Mouse (Mus musculus) layer of hippocampus, postnatal 36 days (tissue): ENCODE data around the gene Ifi47. TPM values are rescaled to one million over a fixed set of nuclear protein-coding genes. Genes with fewer than 3 reads are reported as not detected.

Source experiments
- DNase-seq, 2 experiments: peaks; one replicate each; pipeline ENCODE4 v3.0.0; 2022
- total RNA-seq, 2 experiments: library from RNA; stranded (reverse); gene quantifications; 2 replicates each; pipeline ENCODE4 v1.2.3; 2021

Gene Ifi47
- total RNA-seq, 2 experiments from 2014 or later = 0.97 to 1.4 TPM

GRCm38 (mm10) chr11:49089735-49090507 is 13.5 kb downstream of the Ifi47 start:
- no peak for DNase-seq

GRCm38 (mm10) chr11:49090551-49090950 is 14.2 kb downstream of the Ifi47 start:
- DNase-seq = no peak

- DNase-seq = no peak
Observed at GRCm38 (mm10) chr11:49091171-49091570, 14.8 kb downstream of the Ifi47 start.

- DNase-seq = no peak
Observed at GRCm38 (mm10) chr11:49092053-49092586, 15.7 kb downstream of the Ifi47 start.

GRCm38 (mm10) chr11:49092786-49093185 is 16.4 kb downstream of the Ifi47 start:
- DNase-seq = no peak

GRCm38 (mm10) chr11:49093861-49094660 is 17.7 kb downstream of the Ifi47 start:
- no peak for DNase-seq

- no peak for DNase-seq
Observed at GRCm38 (mm10) chr11:49095367-49095766, 19.0 kb downstream of the Ifi47 start.

GRCm38 (mm10) chr11:49100409-49100808 is 24.0 kb downstream of the Ifi47 start:
- no peak for DNase-seq

GRCm38 (mm10) chr11:49101500-49101899 is 25.1 kb downstream of the Ifi47 start:
- no peak for DNase-seq

- DNase-seq = peak; percentile 72 to 73
Observed at GRCm38 (mm10) chr11:49103047-49103693, 26.8 kb downstream of the Ifi47 start.

- no peak for DNase-seq
Observed at GRCm38 (mm10) chr11:49105752-49106151, 29.4 kb downstream of the Ifi47 start.

- DNase-seq = no peak
Observed at GRCm38 (mm10) chr11:49107650-49108537, 31.5 kb downstream of the Ifi47 start.

GRCm38 (mm10) chr11:49108833-49109232 is 32.4 kb downstream of the Ifi47 start:
- peak in 1 of 2 experiments; percentile 5 for DNase-seq

- no peak for DNase-seq
Observed at GRCm38 (mm10) chr11:49111000-49111399, 34.6 kb downstream of the Ifi47 start.

GRCm38 (mm10) chr11:49112624-49113219 is 36.3 kb downstream of the Ifi47 start:
- peak in 1 of 2 experiments; percentile 5 for DNase-seq

- DNase-seq = no peak
Observed at GRCm38 (mm10) chr11:49114158-49114557, 37.8 kb downstream of the Ifi47 start.

GRCm38 (mm10) chr11:49114774-49115173 is 38.4 kb downstream of the Ifi47 start, which contains the start of gene Olfr1396:
TSS of gene Olfr1396 (minus strand) at chr11:49114874.
- no peak for DNase-seq

GRCm38 (mm10) chr11:49119635-49120034 is 43.2 kb downstream of the Ifi47 start:
- DNase-seq = no peak

GRCm38 (mm10) chr11:49124169-49124568 is 47.8 kb downstream of the Ifi47 start:
- no peak for DNase-seq

- DNase-seq = no peak
Observed at GRCm38 (mm10) chr11:49141974-49142373, 65.6 kb downstream of the Ifi47 start, which contains the start of gene Olfr1395. TSS of gene Olfr1395 (plus strand) at chr11:49142274.
